16 mouse cellular contexts compared by ENCODE assay signal in genomic region chr2:10757202-10757840, GRCm38 (mm10).
A peak's percentile ranks its signal among the peaks of the same experiment; 100 is the strongest.
DNase-seq lines count a peak whose midpoint lies in the region; ATAC-seq and TF ChIP-seq lines count a peak whose summit lies in the region.
"Had no signal": no experiment of that assay in that cellular context is flagged by ENCODE, and none has a peak within 500 bp of the region (broad histone marks: within the 10 kb centered on the region; RNA-seq: fewer than 3 reads in every experiment).

No protein-coding gene starts in this region.

- WGBS in forebrain, embryonic 14.5 days = 34% methylated on average over 8 of the region's 8 CpGs
- 49% methylated on average over 8 of the region's 8 CpGs for WGBS in forebrain, embryonic 11.5 days
- 50% methylated on average over 8 of the region's 8 CpGs for WGBS in neural tube, embryonic 12.5 days
- 18% methylated on average over 8 of the region's 8 CpGs for WGBS in midbrain, embryonic 14.5 days

- H3K9me3 ChIP-seq in forebrain, embryonic 14.5 days (replicated peaks; ENCODE audit: control insufficient read depth, low read length) = no peaks in the 10 kb centered on the region
- no peaks in the 10 kb centered on the region for H3K9me3 ChIP-seq in forebrain, embryonic 11.5 days (ENCODE audit: control insufficient read depth, low read length)
- no peaks in the 10 kb centered on the region for H3K9me3 ChIP-seq in neural tube, embryonic 12.5 days
- H3K9me3 ChIP-seq in midbrain, embryonic 14.5 days (ENCODE audit: control insufficient read depth, low read length) = no peaks in the 10 kb centered on the region
- H3K9me3 ChIP-seq: stomach, embryonic 15.5 days had no signal

- no peaks in the 10 kb centered on the region for H3K27me3 ChIP-seq in forebrain, embryonic 14.5 days (replicated peaks; ENCODE audit: control insufficient read depth, insufficient read depth, low read length)
- no peaks in the 10 kb centered on the region for H3K27me3 ChIP-seq in forebrain, embryonic 11.5 days (ENCODE audit: control insufficient read depth, insufficient read depth, low read length)
- H3K27me3 ChIP-seq in neural tube, embryonic 12.5 days (replicated peaks) = no peaks in the 10 kb centered on the region
- no peaks in the 10 kb centered on the region for H3K27me3 ChIP-seq in midbrain, embryonic 14.5 days (ENCODE audit: control insufficient read depth, insufficient read depth, low read length)
- H3K27me3 ChIP-seq: Patski; stomach, embryonic 15.5 days had no signal

- H3K4me3 ChIP-seq in forebrain, embryonic 14.5 days (ENCODE audit: low read depth, low read length) = no peak overlapping the region
- H3K4me3 ChIP-seq in forebrain, embryonic 11.5 days (ENCODE audit: low read depth, low read length) = no peak overlapping the region
- H3K4me3 ChIP-seq in neural tube, embryonic 12.5 days = no peak overlapping the region
- H3K4me3 ChIP-seq in midbrain, embryonic 14.5 days (replicated peaks; ENCODE audit: low read depth, low read length) = no peak overlapping the region
- H3K4me3 ChIP-seq in left cerebral cortex, adult 2 months = no peak overlapping the region
- H3K4me3 ChIP-seq: stomach, embryonic 15.5 days had no signal

- intact Hi-C loops in left cerebral cortex, adult 2 months (cut with DNase I) = loop anchor here (10.0 kb wide), 1 partner anchor 383 kb away; the partner anchor contains the start of gene Sfmbt2

- no peaks in the 10 kb centered on the region for H3K36me3 ChIP-seq in forebrain, embryonic 14.5 days (ENCODE audit: control insufficient read depth, insufficient read depth, low read length)
- H3K36me3 ChIP-seq in forebrain, embryonic 11.5 days (ENCODE audit: control insufficient read depth, insufficient read depth, low read length) = no peaks in the 10 kb centered on the region
- no peaks in the 10 kb centered on the region for H3K36me3 ChIP-seq in neural tube, embryonic 12.5 days
- no peaks in the 10 kb centered on the region for H3K36me3 ChIP-seq in midbrain, embryonic 14.5 days (ENCODE audit: control insufficient read depth, insufficient read depth, low read length)
- H3K36me3 ChIP-seq: stomach, embryonic 15.5 days had no signal

- TF ChIP-seq CTCF in left cerebral cortex, adult 2 months (IDR thresholded peaks at IDR 0.05) = no peak

- no peak overlapping the region for H3K4me2 ChIP-seq in forebrain, embryonic 14.5 days (ENCODE audit: low read length)
- H3K4me2 ChIP-seq in forebrain, embryonic 11.5 days (ENCODE audit: low read depth, low read length, severe bottlenecking) = no peak overlapping the region
- H3K4me2 ChIP-seq in neural tube, embryonic 12.5 days (replicated peaks) = no peak overlapping the region
- no peak overlapping the region for H3K4me2 ChIP-seq in midbrain, embryonic 14.5 days (ENCODE audit: low read length)
- H3K4me2 ChIP-seq: stomach, embryonic 15.5 days had no signal

- no peak overlapping the region for H3K27ac ChIP-seq in forebrain, embryonic 14.5 days (ENCODE audit: low read depth, low read length)
- no peak overlapping the region for H3K27ac ChIP-seq in forebrain, embryonic 11.5 days (ENCODE audit: low read depth, low read length)
- H3K27ac ChIP-seq in neural tube, embryonic 12.5 days = no peak overlapping the region
- H3K27ac ChIP-seq in midbrain, embryonic 14.5 days (replicated peaks; ENCODE audit: low read depth, low read length) = no peak overlapping the region
- H3K27ac ChIP-seq in left cerebral cortex, adult 2 months = no peak overlapping the region
- H3K27ac ChIP-seq: stomach, embryonic 15.5 days had no signal

- no peaks in the 10 kb centered on the region for H3K4me1 ChIP-seq in forebrain, embryonic 14.5 days (ENCODE audit: control insufficient read depth, insufficient read depth, low read length)
- H3K4me1 ChIP-seq in forebrain, embryonic 11.5 days (replicated peaks; ENCODE audit: control insufficient read depth, insufficient read depth, low read length) = no peaks in the 10 kb centered on the region
- H3K4me1 ChIP-seq in neural tube, embryonic 12.5 days = peaks cover 7% of the 10 kb centered on the region; the same call in 1 of the 2 replicates
- H3K4me1 ChIP-seq in midbrain, embryonic 14.5 days (ENCODE audit: control insufficient read depth, insufficient read depth, low read length) = 0 out of 2 replicates have a peak, but pooled peaks cover 2% of the 10 kb centered on the region
- H3K4me1 ChIP-seq: stomach, embryonic 15.5 days had no signal

- DNase-seq in forebrain, embryonic 14.5 days (ENCODE audit: low spot score) = no peak
- DNase-seq in forebrain, embryonic 11.5 days (ENCODE audit: low spot score) = no peak
- no peak for DNase-seq in neural tube, embryonic 10.5 days (ENCODE audit: extremely low spot score, low spot score)
- DNase-seq in midbrain, embryonic 14.5 days = peak; percentile 52
- DNase-seq in gastrocnemius, adult 8-10 months (ENCODE audit: low spot score in 2 of 2) = no peak
- DNase-seq in left cerebral cortex, adult 2 months (ENCODE audit: extremely low spot score in 1 of 2, low spot score in 2 of 2) = no peak
- DNase-seq in lung, postnatal 14 days = no peak
- DNase-seq: cerebellum, adult 11 months; heart, postnatal 14 days; kidney, adult 18-20 months; layer of hippocampus, adult 9-11 months; liver, postnatal 0 days; thymus, postnatal 4 days had no signal

- peak; percentile 42; the same call in 1 of the 2 replicates for ATAC-seq in forebrain, embryonic 14.5 days
- ATAC-seq in forebrain, embryonic 11.5 days (replicated peaks; ENCODE audit: low FRiP score) = no peak
- ATAC-seq in neural tube, embryonic 12.5 days (ENCODE audit: low FRiP score, low read depth) = peak; percentile 70; the same call in 1 of the 2 replicates
- ATAC-seq in midbrain, embryonic 14.5 days (ENCODE audit: low FRiP score, low TSS enrichment) = peak; percentile 62
- ATAC-seq: liver, postnatal 0 days; Patski had no signal

- no peak overlapping the region for H3K9ac ChIP-seq in forebrain, embryonic 14.5 days (ENCODE audit: low read length)
- H3K9ac ChIP-seq in forebrain, embryonic 11.5 days (ENCODE audit: low read length) = no peak overlapping the region
- no peak overlapping the region for H3K9ac ChIP-seq in neural tube, embryonic 12.5 days
- no peak overlapping the region for H3K9ac ChIP-seq in midbrain, embryonic 14.5 days (replicated peaks; ENCODE audit: low read length)
- H3K9ac ChIP-seq: liver, postnatal 0 days; stomach, embryonic 15.5 days had no signal
